Mouse (Mus musculus) G1E (cell line): ENCODE data around the gene Tppp.

Experiments
- CTCF ChIP-seq: IDR thresholded peaks from 2 replicates; pipeline ENCODE4 v1.5.1; 2012; ENCODE audit warnings: low read depth, low read length, inconsistent platforms, mixed read lengths
- GATA1 ChIP-seq: IDR thresholded peaks from 2 replicates; pipeline ENCODE4 v1.6.1; 2012; ENCODE audit warnings: borderline replicate concordance, low read length, inconsistent platforms, mixed read lengths
- GATA2 ChIP-seq: IDR thresholded peaks from 2 replicates; pipeline ENCODE4 v1.6.1; 2012; ENCODE audit warnings: low read depth, low read length, inconsistent platforms, borderline replicate concordance
- POLR2AphosphoS5 ChIP-seq: IDR thresholded peaks from 2 replicates; pipeline ENCODE4 v1.6.1; 2012; ENCODE audit warnings: low read depth, low read length, inconsistent platforms; ENCODE audit not compliant: insufficient replicate concordance
- TAL1 ChIP-seq: conservative IDR thresholded peaks from 2 replicates; pipeline ENCODE4 v1.6.1; 2012; ENCODE audit warnings: low read depth, low read length, inconsistent platforms, mixed read lengths

- TF ChIP-seq CTCF, result no peak
- TF ChIP-seq GATA1, result no peak
- TF ChIP-seq TAL1, result no peak
- no peak for TF ChIP-seq POLR2AphosphoS5
- TF ChIP-seq GATA2, result no peak
These were observed 8.2 kb downstream of the Tppp start for GRCm38 (mm10) chr13:74017426-74017825.
